Mouse (Mus musculus): ENCODE data around the gene Kif21a. TPM values are rescaled to one million over a fixed set of nuclear protein-coding genes. Genes with fewer than 3 reads are reported as not detected.

Kif21a gene
- polyA plus RNA-seq, 1 experiment from 2014 or later, result 8.1 TPM

DNA sequence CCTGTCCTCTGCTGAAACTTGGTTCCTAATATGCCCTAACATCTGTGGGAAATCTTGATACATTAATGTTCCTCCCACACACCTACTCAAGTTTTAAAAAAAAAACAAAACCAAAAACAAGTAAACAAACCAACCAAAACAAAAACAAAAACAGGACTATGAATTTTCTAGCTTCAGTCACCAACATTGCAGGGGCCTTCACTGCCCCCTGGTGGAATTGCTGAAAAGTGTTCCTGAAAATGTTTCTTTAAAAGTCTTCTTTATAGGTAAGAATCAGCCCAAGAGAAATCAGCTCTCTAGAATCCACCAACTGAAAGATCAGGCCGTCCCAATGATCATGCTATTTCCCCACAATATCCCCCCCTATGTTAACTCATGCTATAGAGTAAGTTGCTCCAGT is 120.7 kb downstream of the Kif21a start:
- no peaks in the 10 kb centered on the region for H3K4me1 ChIP-seq (ENCODE audit: control insufficient read depth, insufficient read depth, low read length)
- 24% methylated on average over 1 of the region's 1 CpGs for WGBS
- no peak for ATAC-seq (ENCODE audit: low FRiP score, low TSS enrichment)
- no peak overlapping the region for H3K9ac ChIP-seq (ENCODE audit: low read depth, low read length)
- H3K36me3 ChIP-seq (ENCODE audit: control insufficient read depth, insufficient read depth, low read length), result no peaks in the 10 kb centered on the region
- H3K4me2 ChIP-seq (replicated peaks; ENCODE audit: low read depth, low read length), result no peak overlapping the region
- no peak overlapping the region for H3K27ac ChIP-seq (ENCODE audit: low read depth, low read length)
- no peak overlapping the region for H3K4me3 ChIP-seq (ENCODE audit: low read length)
- no peaks in the 10 kb centered on the region for H3K9me3 ChIP-seq (ENCODE audit: control insufficient read depth, low read length)
- no peaks in the 10 kb centered on the region for H3K27me3 ChIP-seq (ENCODE audit: control insufficient read depth, insufficient read depth, low read length)

DNA sequence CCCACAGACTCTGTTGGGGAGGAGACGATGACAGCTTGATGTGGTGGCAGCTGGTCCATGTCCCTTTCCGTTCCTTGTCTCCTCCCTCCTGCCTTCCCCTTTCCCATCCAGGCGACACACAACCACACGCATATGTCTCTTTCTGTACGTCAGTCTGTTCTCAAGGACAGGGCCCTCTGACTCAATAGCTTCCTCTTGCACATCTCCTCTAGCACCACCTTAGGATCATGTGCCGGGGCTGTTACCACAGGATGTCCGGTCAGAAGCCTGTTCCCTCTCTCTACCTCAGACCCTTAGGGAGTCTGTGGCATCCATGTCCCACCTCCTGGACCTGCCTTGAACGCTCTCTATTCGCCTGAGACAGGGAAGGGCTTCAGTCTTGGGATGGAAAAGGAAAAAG is 153.3 kb downstream of the Kif21a start:
- WGBS, result 75% methylated on average over 9 of the region's 9 CpGs
- Histone ChIP-seq H3K4me2 (replicated peaks; ENCODE audit: low read depth, low read length) (no peak overlapping the region), H3K36me3 (ENCODE audit: control insufficient read depth, insufficient read depth, low read length) (no peaks in the 10 kb centered on the region), H3K9me3 (ENCODE audit: control insufficient read depth, low read length) (no peaks in the 10 kb centered on the region), H3K27me3 (ENCODE audit: control insufficient read depth, insufficient read depth, low read length) (no peaks in the 10 kb centered on the region), H3K4me1 (ENCODE audit: control insufficient read depth, insufficient read depth, low read length) (no peaks in the 10 kb centered on the region), H3K9ac (ENCODE audit: low read depth, low read length) (no peak overlapping the region), H3K4me3 (ENCODE audit: low read length) (no peak overlapping the region), H3K27ac (ENCODE audit: low read depth, low read length) (no peak overlapping the region)
- ATAC-seq (ENCODE audit: low FRiP score, low TSS enrichment), result no peak

DNA sequence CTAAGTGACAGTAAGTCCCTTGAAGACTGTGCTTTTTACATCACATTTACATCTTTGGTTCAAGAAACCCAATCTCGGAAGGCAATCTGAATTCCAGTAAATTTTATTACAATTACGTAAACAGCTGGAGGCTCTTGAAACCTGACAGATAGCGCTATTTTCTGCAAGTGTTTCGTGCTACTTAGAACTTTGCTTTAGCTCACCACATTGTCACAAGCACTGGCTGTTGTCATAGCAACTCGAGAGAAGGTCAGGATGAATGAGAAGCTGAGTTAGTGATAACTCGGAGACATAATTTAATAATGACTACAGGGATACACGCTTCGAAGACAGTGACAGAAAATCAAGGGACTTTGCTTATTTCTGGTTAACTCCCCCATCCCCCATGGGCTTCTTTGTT is 162.3 kb downstream of the Kif21a start:
- Histone ChIP-seq H3K27me3 (ENCODE audit: control insufficient read depth, insufficient read depth, low read length) (no peaks in the 10 kb centered on the region), H3K36me3 (ENCODE audit: control insufficient read depth, insufficient read depth, low read length) (no peaks in the 10 kb centered on the region), H3K4me2 (replicated peaks; ENCODE audit: low read depth, low read length) (no peak overlapping the region), H3K4me3 (ENCODE audit: low read length) (no peak overlapping the region), H3K9me3 (ENCODE audit: control insufficient read depth, low read length) (no peaks in the 10 kb centered on the region), H3K27ac (ENCODE audit: low read depth, low read length) (no peak overlapping the region), H3K4me1 (ENCODE audit: control insufficient read depth, insufficient read depth, low read length) (no peaks in the 10 kb centered on the region), H3K9ac (ENCODE audit: low read depth, low read length) (no peak overlapping the region)
- ATAC-seq (ENCODE audit: low FRiP score, low TSS enrichment), result no peak
- WGBS, result 76% methylated on average over 8 of the region's 8 CpGs

Other genes starting within 250 kb of the Kif21a start
- 3.5 and 5.0 TPM in 2 replicates for gene Abcd2, start 141.9 kb upstream of the Kif21a start, polyA plus RNA-seq (2014; fragmentation: Nextera tagmentation; extraction: Ambion mirVana)
- gene CN725425, start 149.5 kb upstream of the Kif21a start, polyA plus RNA-seq (2014; fragmentation: Nextera tagmentation; extraction: Ambion mirVana), result 0.16 TPM in 1 of 2 replicates, not detected in the other